Mouse (Mus musculus): ENCODE data around the gene Armc10.
"Not testable (repeated sequence)": the region's sequence is repeated elsewhere in the genome, so short reads cannot be mapped to it uniquely, and the experiment has no call there.

Armc10 gene

GRCm38 (mm10) chr5:21703708-21704107 is 58.1 kb downstream of the Armc10 start:
- no peak for DNase-seq

DNA sequence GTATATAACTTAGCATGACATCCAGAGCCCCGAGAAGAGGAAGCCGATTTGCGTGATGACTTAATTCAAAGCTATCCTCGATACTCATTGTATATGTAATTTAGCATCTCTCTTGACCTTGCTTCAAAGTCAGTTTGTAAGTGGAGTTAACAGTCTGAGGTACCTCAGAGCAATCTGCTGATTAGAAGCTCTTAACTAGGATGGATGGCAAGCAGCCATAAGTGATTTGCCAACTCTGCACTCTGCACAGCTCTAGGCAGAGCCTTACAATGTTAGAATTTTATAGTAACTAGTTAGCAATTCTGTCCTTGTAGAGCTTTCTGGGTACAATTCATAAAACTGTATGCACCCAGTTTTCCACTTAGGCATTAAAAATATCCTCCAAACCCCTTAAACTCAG is 60.9 kb downstream of the Armc10 start:
- no peak for DNase-seq

- DNase-seq = not testable (repeated sequence)
Measured at GRCm38 (mm10) chr5:21708011-21708410, 62.4 kb downstream of the Armc10 start.
